Mouse (Mus musculus): ENCODE measurements around the gene Tfap2a.

GRCm38 (mm10) chr13:40736107-40736780, 1.9 kb downstream of the Tfap2a start:
- TF ChIP-seq EP300 (IDR thresholded peaks at IDR 0.05), result no peak
- TF ChIP-seq CTCF (IDR thresholded peaks at IDR 0.05), result no peak

All from lung, postnatal 0 days (tissue).